Mouse (Mus musculus): Measurements from ENCODE around the gene Tpx2.

Tpx2 gene

DNA sequence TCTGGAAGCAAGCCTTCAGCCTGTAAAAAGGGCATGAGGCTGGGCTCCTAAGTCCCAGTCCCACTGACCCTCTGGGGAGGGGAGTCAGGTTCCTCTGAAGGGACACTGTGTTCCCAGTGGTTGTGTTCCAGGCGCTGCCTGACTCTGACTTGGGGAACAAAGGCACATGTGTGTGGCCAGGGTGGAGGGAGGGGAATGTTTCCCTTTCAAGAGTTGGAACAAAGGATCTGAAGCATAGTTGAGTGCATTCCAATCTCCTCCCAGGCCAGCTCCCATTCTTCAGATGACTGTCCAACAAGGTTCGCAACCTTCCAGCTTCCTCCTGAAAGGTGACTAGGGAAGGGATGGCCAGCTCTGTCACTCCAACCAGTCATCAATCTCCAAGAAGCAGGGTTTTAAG is 27.4 kb upstream of the Tpx2 start:
- DNase-seq (ENCODE audit: low read depth, low spot score), result peak; percentile 96

DNA sequence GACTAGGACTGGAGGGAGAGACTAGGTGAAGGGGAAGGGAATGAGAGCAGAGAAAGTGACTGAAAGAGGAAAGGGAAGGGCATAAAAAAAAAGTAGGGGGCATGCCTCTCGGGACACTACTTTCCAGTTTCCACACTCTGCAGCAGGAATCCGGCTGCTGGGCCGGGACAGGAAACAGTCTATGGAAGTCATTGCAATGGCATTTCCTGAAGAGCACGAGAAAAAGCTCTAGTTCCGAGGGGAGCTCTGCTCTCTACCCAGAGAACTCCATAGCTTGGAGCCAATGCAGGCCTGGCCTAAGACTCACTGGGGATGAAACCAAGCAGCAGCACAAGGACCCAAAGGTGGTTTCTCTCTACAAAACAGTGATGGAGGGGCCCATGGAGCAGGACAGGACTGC is 26.7 kb upstream of the Tpx2 start:
- no peak for DNase-seq (ENCODE audit: low read depth, low spot score)

GRCm38 (mm10) chr2:152821566-152821965 is 26.2 kb upstream of the Tpx2 start:
- no peak for DNase-seq (ENCODE audit: low read depth, low spot score)

DNA sequence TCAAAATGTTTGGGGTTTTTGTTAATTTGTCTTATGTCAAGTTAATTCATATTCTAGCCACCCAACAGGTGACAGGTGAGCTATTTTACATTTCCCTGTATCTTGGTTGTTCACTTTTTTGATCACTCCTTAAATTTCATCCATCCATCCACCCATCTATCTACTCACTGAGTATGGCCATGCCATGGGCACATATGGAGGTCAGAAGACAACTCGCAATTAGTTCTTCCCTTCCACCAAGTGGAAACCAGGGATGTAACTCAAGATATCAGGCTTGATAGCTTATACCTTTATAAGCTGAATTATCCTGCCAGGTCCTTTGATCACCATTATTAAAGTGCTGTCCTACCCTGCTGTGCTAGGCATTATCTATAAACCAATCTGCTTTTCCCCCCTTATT is 24.0 kb upstream of the Tpx2 start:
- no peak for DNase-seq (ENCODE audit: low read depth, low spot score)

GRCm38 (mm10) chr2:152824438-152825167 is 23.2 kb upstream of the Tpx2 start:
- no peak for DNase-seq (ENCODE audit: low read depth, low spot score)

GRCm38 (mm10) chr2:152825168-152825697 is 22.5 kb upstream of the Tpx2 start:
- DNase-seq (ENCODE audit: low read depth, low spot score), result no peak

GRCm38 (mm10) chr2:152825713-152826112 is 22.1 kb upstream of the Tpx2 start:
- DNase-seq (ENCODE audit: low read depth, low spot score), result no peak

DNA sequence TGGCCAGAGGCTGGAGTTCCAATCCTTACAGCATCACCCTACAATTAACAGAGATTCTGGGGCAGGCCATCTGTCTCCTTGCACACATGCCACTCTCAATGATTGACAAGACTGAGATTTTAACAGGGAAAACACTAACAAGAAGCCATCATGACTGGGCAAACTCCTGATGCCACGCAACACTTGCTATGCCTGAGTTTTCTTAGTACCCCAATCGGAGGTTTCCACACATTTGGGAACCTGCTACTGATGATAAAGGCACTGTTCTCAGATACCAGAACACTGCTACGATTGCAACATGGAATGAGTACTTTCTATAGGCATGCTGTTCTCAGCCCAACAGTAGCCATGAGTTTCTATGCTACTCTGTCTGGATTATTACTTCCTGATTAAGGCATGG is 21.3 kb upstream of the Tpx2 start:
- DNase-seq (ENCODE audit: low read depth, low spot score), result no peak

DNA sequence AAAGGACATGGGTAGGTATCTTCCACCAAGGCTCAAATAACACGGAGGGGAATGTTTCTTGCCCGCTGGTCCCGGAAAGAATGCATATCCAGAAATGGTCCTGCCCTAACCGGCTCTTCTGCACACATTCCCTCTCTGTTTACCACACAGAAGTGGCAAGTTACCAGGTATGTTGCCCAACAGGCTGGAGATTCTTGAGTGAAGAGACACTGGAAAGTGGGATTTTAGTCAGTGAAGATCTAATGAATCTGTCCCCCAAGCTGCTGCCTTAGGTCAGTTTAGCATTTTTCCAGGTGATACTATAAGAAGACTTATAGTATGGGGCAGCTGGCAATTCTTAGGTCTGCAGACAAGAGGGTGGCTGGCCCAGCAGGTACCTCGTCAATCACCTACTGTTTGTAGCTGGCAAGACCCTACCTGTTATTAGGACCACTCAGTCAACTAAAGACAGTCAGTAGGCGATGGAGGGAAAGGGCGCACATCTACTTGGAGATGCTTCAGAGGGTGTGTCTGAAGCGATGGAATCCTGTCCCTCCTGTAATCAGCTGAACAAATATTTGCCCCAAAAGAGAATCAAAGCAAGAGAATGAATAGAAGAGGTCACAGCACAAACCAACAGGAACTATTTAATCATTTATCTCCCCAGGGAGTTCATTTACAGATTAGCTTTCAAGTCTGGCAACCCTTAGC is 20.3 kb upstream of the Tpx2 start:
- no peak for DNase-seq (ENCODE audit: low read depth, low spot score)

DNA sequence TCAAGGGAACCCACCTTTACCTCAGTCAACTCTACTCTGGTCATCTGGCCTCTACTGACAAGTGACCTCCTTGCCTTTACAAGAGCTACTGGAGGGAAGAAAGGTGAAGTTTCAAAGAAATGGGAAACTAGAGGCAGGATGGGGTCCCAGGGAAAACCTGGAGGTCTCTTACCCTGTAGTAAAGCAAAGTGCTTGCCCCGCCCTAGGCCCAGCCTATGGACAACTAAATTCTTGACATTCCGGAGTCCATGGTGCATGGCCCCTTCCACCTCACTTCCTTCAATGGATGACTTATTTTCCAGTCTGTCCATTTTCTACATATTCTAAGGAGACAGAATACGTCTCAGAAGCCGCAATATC is 19.8 kb upstream of the Tpx2 start:
- DNase-seq (ENCODE audit: low read depth, low spot score), result no peak

- DNase-seq (ENCODE audit: low read depth, low spot score), result peak; percentile 85
Observed at GRCm38 (mm10) chr2:152828532-152828931, 19.2 kb upstream of the Tpx2 start.

GRCm38 (mm10) chr2:152829367-152829881 is 18.3 kb upstream of the Tpx2 start:
- DNase-seq (ENCODE audit: low read depth, low spot score), result peak; percentile 54

DNA sequence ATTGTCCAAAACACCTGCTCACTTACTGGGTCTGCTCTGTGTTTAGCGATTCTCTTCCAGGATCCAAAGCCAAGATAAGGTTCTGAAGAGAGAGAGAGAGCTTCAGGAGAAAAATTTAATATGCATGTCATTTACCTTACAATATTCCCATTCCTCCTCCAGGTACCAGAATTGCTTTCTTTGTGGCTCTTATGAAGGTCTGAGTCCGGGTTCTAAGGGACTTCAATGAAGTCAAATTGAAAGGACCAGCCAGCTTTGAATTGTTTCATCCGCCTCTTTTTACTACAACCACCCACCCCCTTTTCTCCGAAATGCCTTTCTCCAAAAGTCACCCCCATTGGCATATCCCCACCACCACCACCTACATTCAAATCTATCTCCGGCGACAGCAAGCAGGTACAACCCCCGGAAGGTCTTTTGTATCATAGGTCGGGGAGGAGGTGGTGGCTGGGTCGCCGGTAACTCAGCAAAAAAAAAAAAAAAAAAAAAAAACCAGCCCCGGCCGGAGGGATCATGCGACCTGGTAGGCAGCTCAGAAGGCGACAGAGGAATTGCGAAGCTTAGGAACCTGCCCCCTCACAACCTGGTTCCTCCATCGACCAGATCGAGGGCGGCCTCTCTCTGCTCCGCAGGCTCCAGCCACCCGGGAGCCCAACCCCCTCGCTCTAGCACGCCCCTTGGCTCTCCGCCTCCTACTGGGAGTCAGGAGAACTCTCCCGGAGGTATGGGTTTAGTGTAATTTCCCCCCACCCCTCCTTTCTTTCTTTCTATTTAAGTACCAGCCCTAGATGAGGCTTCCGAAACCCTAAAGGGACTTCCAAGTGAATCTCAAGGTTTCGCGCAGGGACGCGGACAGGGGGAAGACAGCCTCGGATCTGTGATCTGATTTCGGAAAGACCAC is 17.5 kb upstream of the Tpx2 start:
- DNase-seq (ENCODE audit: low read depth, low spot score), result peak; percentile 96

DNA sequence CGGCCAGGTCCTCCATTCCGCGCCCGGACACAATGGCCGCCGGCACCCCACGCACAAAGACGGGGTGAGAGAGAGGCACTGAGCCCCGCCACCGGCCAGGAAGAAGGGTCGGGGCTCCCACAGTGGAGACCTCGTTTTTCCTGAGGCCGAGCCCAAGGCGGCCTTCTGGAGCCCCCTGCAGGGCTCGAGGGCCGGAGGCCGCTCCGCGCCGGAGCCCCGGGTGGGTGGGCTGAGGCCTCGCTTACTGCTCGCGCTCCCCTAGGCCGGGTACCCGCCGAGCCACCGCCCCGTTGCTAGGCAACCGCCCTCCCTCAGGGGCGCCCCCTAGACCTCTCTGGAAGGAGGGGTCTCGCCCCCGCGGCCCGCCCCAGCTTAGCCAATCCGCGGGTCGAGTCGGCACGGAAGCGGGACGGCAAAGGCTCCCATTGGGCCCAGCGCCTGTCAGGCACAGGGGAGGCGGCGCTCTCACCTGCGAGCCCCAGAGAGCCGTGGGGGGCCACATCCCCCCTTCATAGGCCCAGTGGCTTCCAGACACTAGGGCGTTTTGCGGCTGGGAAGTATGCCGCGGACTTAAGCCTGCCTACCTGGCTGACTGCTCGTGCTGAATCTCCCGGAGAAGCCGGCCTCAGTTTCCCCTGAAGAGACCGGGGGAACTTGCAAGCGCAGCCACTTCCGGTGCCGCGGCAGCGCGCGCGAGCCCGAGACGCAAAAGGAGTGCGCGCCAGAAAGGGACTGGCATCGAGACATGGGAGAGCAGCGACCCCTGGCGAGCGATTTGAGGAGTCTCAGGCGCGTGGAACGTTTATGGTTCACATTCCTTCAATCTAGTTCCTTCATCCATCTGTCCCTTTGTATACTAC is 16.5 kb upstream of the Tpx2 start, which contains the start of gene Bcl2l1:
Gene Bcl2l1 (minus strand): TSS at position 710 of the 860 bp plus-strand sequence.
- peak; percentile 99 for DNase-seq (ENCODE audit: low read depth, low spot score)

DNA sequence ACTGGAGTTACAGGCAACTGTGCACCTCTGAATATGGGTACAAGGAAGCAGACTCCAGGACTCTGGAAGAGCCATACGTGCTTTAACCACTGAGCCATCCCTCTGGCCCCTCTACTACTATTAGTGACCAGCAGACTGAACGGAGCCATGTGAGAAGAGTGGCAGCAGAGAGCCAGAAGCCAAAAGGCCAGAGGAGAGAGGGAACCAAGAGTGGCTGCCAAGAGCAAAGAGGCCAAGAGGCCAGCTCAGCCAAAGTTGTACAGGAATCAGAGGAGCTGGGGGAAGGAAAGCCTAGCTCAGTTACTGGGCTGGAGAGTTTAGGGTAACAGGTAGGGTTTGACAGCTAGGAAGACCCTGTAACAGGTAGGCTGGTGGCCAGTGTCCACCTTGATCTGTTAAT is 8.5 kb upstream of the Tpx2 start:
- DNase-seq (ENCODE audit: low read depth, low spot score), result no peak

GRCm38 (mm10) chr2:152842741-152843140 is 5.0 kb upstream of the Tpx2 start:
- no peak for DNase-seq (ENCODE audit: low read depth, low spot score)

GRCm38 (mm10) chr2:152847057-152847814 is 528 bp upstream of the Tpx2 start:
- no peak for DNase-seq (ENCODE audit: low read depth, low spot score)

DNA sequence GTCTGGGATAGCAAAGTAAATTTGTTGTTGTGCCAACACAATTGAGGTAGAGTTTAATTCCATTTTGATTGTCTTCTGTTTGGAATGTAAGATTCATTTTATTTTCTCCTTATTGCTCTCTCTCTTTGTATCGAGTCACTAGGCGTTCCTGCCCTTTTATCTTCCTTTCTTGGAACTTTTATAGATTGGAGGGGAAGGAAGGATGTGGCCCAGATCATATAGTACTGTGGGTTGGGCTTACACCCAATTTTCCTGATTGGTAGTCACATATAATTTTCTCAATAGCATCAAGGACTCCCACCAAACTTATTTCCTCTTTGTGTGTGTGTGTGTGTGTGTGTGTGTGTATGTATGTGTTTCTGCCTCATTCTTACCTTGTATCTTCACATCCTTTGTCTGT is 702 bp downstream of the Tpx2 start:
- DNase-seq (ENCODE audit: low read depth, low spot score), result no peak

GRCm38 (mm10) chr2:152859501-152859900 is 11.7 kb downstream of the Tpx2 start:
- no peak for DNase-seq (ENCODE audit: low read depth, low spot score)

DNA sequence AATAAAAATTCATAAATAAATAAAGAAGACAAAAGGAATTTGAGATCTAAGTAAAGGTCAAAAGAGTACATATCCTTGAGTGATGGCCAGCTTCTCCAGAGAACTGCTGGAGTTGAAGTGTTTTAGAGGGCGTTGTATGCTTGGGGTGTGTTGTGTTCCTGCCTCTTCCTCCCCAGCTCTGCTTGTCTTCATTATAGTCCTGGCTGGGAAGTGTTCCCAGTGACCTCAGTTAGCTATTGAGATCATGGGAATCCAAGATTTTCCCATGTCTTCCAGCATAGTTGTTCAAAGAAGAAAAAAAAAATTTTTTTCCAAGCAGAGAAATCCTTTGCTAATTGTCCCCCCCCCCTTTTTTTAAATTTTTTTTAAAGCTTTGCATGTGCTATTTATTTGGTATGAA is 14.1 kb downstream of the Tpx2 start:
- no peak for DNase-seq (ENCODE audit: low read depth, low spot score)
